Mouse (Mus musculus) thymus, postnatal 0 days (tissue): ENCODE measurements around the gene Crlf1. TPM values are rescaled to one million over a fixed set of nuclear protein-coding genes. Genes with fewer than 3 reads are reported as not detected.

Experiments
- DNase-seq: peaks from one replicate; pipeline ENCODE4 v3.0.0-alpha.2; 2015; ENCODE audit warnings: low spot score
- polyA plus RNA-seq: library from polyadenylated mRNA; unstranded; fragments of >200 nt; fragmentation: Nextera tagmentation; extraction: Ambion mirVana; gene quantifications from 2 replicates; pipeline ENCODE4 v1.2.1, GENCODE M21; 2015

The Crlf1 gene
- polyA plus RNA-seq, 1 experiment from 2014 or later = 0.27 TPM

- no peak for DNase-seq
Measured at GRCm38 (mm10) chr8:70547762-70548161, 54.8 kb downstream of the Crlf1 start.

- DNase-seq = peak; percentile 57
Measured at GRCm38 (mm10) chr8:70549412-70550184, 56.6 kb downstream of the Crlf1 start.

GRCm38 (mm10) chr8:70551558-70552161 is 58.7 kb downstream of the Crlf1 start:
- no peak for DNase-seq

GRCm38 (mm10) chr8:70552836-70553235 is 59.9 kb downstream of the Crlf1 start:
- no peak for DNase-seq

Other genes starting within 250 kb of the Crlf1 start
- 25.7 and 26.9 TPM in 2 replicates for gene Homer3, start 210.3 kb upstream of the Crlf1 start, polyA plus RNA-seq
- 53.6 and 58.1 TPM in 2 replicates for gene Ddx49, start 190.7 kb upstream of the Crlf1 start, polyA plus RNA-seq
- gene Cope, start 190.6 kb upstream of the Crlf1 start, polyA plus RNA-seq = 314 and 316 TPM in 2 replicates
- gene Cers1, start 177.4 kb upstream of the Crlf1 start, polyA plus RNA-seq = 0.19 and 0.40 TPM in 2 replicates
- gene Gdf1, start 163.3 kb upstream of the Crlf1 start, polyA plus RNA-seq = 0.13 TPM in 1 of 2 replicates, not detected in the other
- 16.4 and 22.6 TPM in 2 replicates for gene Upf1, start 139.9 kb upstream of the Crlf1 start, polyA plus RNA-seq
- gene Comp, start 119.6 kb upstream of the Crlf1 start, polyA plus RNA-seq = 1.6 and 2.2 TPM in 2 replicates
- gene Crtc1, start 53.6 kb upstream of the Crlf1 start, polyA plus RNA-seq = 7.4 and 8.0 TPM in 2 replicates
- gene Klhl26, start 16.2 kb upstream of the Crlf1 start, polyA plus RNA-seq = 8.0 and 8.4 TPM in 2 replicates
- gene Tmem59l, start 5.8 kb upstream of the Crlf1 start, polyA plus RNA-seq = 0.09 and 0.10 TPM in 2 replicates
- 170 and 181 TPM in 2 replicates for gene Rex1bd, start 13.6 kb downstream of the Crlf1 start, polyA plus RNA-seq
- gene Uba52, start 17.6 kb downstream of the Crlf1 start, polyA plus RNA-seq = 1,327 and 1,441 TPM in 2 replicates
- 309 and 319 TPM in 2 replicates for gene Fkbp8, start 34.6 kb downstream of the Crlf1 start, polyA plus RNA-seq
- 66.8 and 68.6 TPM in 2 replicates for gene Kxd1, start 34.8 kb downstream of the Crlf1 start, polyA plus RNA-seq
- gene Ell, start 46.3 kb downstream of the Crlf1 start, polyA plus RNA-seq = 13.5 and 14.2 TPM in 2 replicates
- gene Isyna1, start 101.2 kb downstream of the Crlf1 start, polyA plus RNA-seq = 78.9 and 88.4 TPM in 2 replicates
- gene Ssbp4, start 115.7 kb downstream of the Crlf1 start, polyA plus RNA-seq = 135 and 142 TPM in 2 replicates
- gene Lrrc25, start 123.0 kb downstream of the Crlf1 start, polyA plus RNA-seq = 4.7 and 5.8 TPM in 2 replicates
- gene Gdf15, start 139.3 kb downstream of the Crlf1 start, polyA plus RNA-seq = 1.2 and 1.4 TPM in 2 replicates
- 33.2 and 43.0 TPM in 2 replicates for gene Pgpep1, start 167.2 kb downstream of the Crlf1 start, polyA plus RNA-seq
- gene Lsm4, start 180.1 kb downstream of the Crlf1 start, polyA plus RNA-seq = 333 and 377 TPM in 2 replicates
- gene Jund, start 205.8 kb downstream of the Crlf1 start, polyA plus RNA-seq = 85.7 and 111 TPM in 2 replicates
- gene Iqcn, start 210.3 kb downstream of the Crlf1 start, polyA plus RNA-seq = 0.04 and 0.06 TPM in 2 replicates
- 0.29 and 0.32 TPM in 2 replicates for gene Gm3336, start 225.4 kb downstream of the Crlf1 start, polyA plus RNA-seq
- gene Pde4c, start 230.6 kb downstream of the Crlf1 start, polyA plus RNA-seq = 0.28 and 0.35 TPM in 2 replicates